Mouse (Mus musculus): Measurements from ENCODE around the gene Gm19345.

The Gm19345 gene

DNA sequence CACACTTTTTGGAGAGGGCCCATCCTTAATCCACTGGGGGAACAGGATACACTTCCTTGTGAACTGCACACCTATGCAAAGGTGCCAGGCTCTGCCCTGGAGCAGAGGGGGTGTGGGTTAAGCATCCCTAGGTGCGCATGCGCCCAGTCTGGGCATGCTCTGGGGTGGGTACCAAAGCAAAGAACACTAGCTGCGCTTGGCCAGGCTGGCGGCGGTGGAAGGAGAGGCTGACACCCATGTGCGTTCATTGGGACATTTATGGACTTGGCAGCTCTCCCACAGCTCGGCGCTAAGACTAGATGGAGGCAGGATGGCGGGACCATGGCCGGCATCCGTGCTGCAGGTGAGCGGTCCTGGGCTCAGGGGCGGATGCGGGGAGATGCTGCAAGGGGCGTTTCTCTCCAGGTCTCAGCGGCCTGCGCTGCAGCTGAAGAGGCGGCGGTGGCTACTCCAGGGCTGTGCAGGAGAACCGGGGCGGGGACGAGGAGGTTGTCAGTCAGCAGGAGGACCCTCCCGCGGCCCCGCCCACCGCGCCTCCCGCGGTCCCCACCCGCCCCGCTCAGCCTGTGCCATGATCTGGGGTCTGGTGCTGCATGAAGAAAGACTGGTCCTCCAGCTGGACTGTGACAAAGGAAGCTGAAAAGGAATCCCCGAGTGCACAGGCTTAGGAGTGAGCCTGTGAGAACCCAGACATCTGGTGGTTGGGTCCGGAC is at the start of gene Gm19345:
Gene Gm19345 (plus strand): TSS at position 146 of the 713 bp plus-strand sequence.
- in situ Hi-C loops (cut with MboI, MseI) = no loop called here

DNA sequence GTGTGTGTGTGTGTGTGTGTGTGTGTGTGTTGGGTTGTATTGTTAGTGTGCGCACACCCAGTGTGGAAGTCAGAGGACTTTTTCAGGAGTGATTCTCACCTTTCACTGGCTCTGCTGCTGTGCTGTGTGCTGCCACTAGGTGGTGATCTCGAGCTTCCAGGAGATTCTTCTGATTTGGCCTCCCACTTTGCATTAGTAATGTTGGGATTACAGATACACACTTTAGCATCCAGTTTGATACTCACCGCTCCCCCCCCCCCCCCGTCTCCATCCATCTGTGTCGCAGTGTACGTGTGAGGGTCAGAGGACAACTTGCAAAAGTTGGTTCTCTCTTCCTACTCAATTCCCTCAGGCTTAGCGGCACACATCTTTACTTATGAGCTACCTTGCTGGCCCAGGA is 48.8 kb upstream of the Gm19345 start:
- in situ Hi-C loops (cut with MboI, MseI) = loop anchor here (5.0 kb wide), 1 partner anchor 39 kb away; no protein-coding TSS in a partner anchor

DNA sequence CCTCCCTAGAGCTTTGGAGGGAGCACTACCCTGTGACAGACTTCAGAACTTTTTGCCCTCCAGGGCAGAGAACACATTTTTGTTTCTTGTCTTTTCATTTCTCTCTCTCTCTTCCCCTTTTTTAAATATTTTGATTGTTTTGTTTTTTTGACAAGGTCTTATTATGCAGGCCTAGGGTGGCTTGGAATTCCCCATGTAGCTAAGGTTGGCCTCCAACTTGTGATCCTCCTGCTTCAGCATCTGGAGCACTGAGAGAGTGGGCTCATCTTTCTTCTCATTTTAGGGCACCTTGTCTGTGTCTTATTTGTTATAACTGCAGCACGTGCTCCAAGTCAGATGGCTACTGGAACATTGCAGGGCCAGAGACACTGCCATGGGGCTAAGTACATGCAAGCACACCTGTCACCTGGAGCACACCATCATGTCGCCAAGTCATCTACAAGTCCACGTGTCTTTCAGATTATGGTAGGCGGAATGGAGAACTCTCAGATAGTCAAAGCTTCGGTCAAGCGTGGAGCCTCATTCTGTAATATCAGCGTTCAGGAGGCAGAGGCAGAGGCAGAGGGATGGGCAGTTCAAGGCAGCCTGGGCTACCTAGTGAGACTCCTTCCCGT is 45.3 kb upstream of the Gm19345 start:
- in situ Hi-C loops (cut with MboI, MseI) = no loop called here

DNA sequence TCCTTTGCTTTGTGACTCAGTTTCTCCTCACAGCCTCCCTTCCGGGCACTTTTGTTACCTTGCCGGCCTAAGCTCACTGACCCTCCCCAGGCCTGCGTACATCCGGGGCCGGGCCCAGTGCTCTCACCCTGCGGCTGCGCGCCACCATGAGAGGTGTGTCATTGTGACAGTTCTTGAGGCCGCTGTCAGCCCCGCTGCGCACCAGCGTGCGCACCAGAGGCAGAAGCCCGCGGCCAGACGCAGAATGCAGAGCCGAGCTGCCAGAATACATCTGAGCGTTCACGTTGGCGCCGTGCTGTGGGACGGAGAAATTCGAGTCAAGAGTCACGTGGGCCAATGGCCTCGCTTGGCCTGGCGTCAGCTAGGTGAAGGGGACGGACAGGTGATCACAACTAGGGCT is 42.4 kb upstream of the Gm19345 start:
- in situ Hi-C loops (cut with MboI, MseI) = no loop called here

DNA sequence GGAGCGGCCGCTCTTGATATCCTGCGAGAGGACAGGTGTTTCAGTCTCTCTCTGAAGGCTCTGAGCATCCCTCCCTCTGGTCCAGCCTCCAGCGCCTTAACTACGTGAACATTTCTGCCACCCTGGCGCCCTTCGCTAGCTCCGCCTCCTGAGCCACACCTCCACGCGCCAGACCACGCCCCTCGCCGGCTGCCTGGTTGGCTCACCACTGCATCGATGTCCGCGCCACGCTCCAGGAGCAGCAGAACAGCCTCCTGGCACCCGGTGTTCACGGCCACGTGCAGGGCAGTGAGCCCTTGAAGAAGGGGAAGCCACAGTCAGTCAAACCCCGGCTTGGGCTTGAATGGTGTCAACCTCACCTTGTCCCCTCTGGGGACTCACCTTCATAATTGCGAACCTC is 40.7 kb upstream of the Gm19345 start:
- in situ Hi-C loops (cut with MboI, MseI) = no loop called here

DNA sequence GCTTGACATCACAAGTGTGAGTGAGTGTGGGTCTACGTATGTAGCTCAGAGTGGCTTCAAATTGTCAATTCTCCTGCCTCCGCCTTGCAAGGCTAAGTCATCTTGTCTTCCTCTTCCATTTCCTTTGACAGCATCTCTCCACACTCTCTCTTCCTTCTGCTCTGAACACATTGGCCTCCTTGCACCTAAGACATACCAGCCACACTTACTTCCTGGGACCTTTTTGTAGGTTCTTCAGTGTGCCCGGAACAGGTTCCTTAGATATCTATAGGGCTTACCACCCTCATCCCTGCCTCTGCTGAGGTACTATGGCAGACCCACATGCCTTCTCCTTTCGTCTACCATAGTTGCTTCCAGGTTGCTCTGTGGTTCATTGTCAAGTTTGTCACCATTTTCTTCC is 38.6 kb upstream of the Gm19345 start:
- in situ Hi-C loops (cut with MboI, MseI) = no loop called here

DNA sequence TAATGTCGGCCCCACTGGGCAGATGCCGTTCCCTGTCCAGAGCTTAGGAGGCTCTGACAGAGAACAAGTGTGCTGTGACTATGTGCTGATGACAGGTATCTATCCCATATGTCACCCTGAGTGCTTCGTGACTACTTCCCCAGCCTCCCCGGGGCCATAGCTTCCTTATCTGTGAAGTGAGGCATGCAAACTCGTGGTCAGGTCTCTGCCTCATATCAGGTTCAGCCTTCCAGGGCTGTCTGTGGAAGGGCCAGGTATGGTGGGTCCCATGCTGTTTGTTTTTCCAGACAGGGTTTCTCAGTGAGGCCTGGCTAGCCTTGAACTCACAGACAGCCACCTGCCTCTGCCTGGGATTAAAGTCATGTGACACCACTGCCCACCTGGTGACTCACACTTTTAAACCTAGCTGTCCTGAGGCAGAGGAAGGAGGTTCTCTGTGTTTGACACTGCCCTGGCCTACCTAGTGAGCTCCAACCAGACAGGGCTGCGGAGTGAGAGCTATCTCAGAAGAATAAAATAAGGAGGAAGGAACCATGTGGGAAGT is 38.2 kb upstream of the Gm19345 start:
- in situ Hi-C loops (cut with MboI, MseI) = no loop called here

DNA sequence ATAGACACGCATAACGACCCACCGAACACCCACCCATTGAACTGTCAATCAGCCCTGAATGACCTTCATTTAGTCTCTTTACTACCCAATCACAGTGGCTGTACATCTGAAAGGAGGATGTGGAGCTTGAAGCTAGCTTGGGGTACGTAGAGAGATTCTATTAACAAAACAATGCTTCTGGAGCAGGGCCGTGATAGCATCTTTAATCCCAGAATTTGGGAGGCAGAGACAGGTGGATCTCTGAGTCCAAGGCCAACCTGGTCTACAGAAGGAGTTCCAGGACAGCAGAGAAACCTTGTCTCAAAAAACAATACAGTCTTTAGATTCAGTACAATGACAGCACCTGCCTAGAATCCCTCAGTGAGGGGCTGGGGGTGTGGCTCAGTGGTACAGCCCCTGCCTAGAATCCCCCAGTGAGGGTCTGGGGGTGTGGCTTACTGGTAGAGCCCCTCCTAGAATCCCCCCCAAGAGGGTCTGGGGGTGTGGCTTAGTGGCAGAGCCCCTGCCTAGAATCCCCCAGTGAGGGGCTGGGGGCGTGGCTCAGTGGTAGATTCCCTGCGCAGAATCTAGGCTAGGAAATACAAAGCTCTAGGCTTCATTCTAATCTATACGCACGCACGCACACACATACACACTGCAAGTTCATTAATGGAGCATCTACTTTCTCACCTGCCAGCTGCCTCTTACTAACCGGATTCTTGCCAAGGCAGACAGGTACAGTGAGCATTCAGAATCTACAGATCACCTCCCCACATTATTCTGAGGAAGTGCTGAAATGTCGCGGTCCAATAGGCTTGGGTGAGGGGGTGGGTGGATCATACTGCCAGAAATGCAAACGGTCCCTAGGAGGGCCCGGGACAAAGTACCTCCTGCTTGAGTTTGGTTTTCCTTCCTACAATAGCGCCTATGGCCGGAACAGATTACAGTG is 36.2 kb upstream of the Gm19345 start:
- in situ Hi-C loops (cut with MboI, MseI) = loop anchor here in 1 of 2 experiments (5.0 kb wide), 1 partner anchor 122 kb away; no protein-coding TSS in a partner anchor

DNA sequence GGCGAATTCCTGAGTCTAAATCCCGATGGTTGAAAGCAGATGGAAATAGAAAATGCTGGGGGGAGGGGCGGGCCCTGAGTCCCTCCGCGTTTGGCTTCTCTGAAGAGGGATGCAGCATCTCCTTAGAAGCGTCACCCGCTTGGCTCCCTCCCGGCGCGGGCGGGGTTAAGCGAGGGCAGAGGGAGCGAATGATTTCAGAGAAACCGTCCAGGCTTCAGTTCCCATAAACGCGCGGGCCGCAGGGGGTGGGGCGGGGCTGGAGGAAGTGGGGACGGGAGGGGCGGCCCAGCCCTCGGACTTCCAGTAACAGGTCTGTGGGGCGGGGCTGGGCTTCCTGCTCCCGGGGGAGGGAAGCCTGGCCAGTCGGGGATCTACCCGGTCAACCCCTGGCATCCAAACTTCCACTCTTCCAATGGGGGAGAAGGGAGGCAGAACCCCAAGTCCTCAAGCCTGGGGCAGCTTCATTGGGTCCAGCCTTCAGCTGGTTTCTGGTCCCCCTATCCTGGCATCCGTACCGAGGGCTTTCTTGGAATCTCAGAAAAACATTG is 35.5 kb upstream of the Gm19345 start:
- in situ Hi-C loops (cut with MboI, MseI) = loop anchor here in 1 of 2 experiments (5.0 kb wide), 1 partner anchor 121 kb away; no protein-coding TSS in a partner anchor

DNA sequence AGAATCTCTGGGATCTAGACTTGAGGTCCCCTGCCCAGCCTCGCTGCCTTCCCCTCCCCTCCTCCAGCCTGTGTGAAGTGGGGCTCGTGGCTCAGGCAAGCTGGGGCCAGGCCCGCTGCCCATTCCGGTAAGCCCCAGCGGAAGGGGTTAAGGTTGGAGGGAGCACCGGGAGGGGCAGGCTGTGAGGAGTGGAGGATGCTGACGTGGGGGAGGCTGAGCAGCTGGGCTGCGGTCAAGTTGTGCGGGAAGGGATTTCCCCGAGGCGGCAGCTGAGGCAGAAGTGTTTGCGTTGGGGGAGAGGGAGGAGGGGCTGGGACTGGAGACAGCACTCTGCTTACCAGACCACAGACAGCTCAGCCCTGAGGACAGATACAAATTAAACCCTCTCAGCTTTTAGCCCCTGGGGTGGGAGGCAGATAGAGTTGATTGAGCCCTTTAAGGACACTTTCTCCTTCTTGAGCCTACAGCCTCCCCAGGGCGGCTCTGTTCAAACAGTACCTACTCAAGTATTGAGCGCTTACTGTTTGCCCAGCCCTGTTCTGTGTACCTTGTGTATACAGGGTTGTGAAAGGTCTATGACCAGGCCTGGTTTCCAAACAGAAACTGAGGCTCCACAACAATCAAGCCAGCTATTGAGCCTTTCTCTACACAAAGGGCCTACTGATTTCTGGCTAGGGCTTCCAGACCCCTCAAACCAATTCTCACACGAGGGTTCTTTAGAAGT is 34.3 kb upstream of the Gm19345 start:
- in situ Hi-C loops (cut with MboI, MseI) = loop anchor here in 1 of 2 experiments (5.0 kb wide), 1 partner anchor 120 kb away; no protein-coding TSS in a partner anchor

DNA sequence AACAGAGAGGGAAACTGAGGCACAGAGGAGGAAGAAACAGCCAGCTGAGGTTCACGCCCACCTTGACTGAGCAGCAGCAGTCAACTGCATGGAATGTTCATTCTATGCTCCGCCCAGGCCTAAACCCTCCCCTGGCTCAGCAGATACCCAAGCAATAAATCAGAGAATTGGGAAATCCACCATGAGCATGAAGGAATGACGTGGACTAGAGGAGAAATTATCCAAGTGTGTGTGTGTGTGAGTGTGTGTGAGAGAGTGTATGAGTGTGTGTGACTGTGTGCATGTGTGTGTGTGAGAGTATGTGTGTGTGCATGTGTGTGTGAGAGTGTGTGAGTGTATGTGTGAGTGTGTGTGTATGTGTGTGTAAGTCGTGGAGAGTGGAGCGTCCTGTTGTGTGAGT is 33.4 kb upstream of the Gm19345 start:
- in situ Hi-C loops (cut with MboI, MseI) = loop anchor here in 1 of 2 experiments (5.0 kb wide), 1 partner anchor 119 kb away; no protein-coding TSS in a partner anchor

DNA sequence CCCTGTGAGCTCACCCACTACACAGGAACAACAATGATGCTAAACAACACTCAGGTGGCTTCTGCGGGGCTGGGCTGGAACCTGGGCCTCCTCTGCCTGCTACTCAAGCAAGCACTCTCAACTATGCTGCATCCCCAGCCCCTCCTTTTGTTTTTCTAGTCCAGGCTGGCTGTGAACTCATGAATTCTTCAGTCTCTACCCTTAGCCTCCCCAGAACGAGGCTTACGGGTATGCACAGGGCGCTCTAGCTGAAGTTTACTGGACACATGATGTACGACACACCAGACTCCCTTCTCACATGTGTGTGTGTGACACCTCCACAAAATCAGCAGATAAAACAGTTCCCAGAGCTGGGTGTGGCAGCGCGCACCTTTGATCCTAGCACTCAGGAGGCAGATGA is 32.9 kb upstream of the Gm19345 start:
- in situ Hi-C loops (cut with MboI, MseI) = loop anchor here in 1 of 2 experiments (5.0 kb wide), 1 partner anchor 118 kb away; no protein-coding TSS in a partner anchor

DNA sequence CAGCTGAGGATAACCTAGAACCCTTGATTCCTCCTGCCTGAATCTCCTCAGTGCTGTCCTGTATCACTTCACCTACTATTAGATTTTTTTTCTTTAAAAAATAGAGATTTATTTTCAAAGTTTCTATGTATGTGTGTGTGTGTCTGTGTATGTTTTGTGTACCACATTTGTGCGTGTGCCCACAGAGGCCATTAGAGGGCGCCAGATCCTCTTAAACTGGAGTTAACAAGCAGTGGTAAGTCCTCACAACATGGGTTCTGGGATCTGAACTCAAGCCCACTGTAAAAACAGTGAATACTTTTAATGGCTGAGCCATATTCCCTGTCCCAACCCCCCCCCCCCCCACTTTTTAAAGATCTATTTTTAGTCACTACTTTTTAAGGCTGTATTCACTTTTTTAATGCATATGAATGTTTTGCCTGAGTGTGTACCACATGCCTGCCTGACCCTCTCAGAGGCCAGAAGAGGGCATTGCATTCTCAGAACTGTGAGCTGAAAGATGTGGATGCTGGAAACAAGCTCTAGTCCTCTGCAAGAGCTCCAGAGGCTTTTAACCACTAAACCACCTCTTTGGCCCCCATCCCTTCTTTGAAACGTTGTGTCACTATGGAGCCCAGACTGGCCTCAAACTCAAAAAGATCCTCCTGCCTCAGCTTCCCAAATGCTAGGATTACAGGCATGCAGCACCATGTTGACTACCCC is 31.3 kb upstream of the Gm19345 start:
- in situ Hi-C loops (cut with MboI, MseI) = no loop called here

DNA sequence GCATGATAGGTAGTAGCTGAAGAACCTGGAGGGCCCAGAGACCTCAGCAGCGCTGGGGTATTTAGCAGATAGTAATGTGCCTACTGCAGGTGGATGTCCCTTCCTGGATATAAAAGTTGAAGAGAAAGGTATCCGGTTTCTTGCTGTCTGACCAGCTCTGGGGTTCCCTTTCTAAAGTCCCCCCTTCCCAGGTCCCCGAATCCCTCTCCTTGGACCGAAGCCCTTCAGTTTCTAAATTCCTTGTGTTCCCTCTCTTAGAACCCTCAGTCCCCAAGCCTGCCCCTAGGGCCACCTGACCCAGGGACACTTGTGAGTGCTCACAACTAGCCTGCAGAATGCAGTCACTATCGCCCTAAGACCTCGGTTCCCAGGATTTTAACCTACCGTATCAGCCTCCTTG is 30.2 kb upstream of the Gm19345 start:
- in situ Hi-C loops (cut with MboI, MseI) = no loop called here

DNA sequence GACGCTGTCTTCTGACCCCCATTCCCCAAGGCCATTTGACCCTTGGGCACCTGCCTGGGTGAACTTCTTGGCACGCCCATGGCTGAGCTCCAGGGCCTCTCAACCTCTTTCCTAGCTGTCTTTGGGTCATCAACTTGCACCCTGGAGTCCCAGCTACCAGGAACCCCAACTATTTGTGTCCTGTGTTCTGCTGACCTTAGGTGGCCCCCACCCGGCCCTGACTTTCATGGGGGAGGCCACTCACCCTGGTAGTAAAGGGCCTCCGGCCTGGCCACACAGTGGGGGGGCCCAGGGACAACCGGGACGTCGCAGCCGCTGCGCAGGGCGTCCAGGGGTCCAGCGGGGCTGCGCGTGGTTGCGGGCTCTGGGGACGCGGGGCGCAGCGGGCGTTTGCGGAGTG is 29.6 kb upstream of the Gm19345 start:
- in situ Hi-C loops (cut with MboI, MseI) = no loop called here

DNA sequence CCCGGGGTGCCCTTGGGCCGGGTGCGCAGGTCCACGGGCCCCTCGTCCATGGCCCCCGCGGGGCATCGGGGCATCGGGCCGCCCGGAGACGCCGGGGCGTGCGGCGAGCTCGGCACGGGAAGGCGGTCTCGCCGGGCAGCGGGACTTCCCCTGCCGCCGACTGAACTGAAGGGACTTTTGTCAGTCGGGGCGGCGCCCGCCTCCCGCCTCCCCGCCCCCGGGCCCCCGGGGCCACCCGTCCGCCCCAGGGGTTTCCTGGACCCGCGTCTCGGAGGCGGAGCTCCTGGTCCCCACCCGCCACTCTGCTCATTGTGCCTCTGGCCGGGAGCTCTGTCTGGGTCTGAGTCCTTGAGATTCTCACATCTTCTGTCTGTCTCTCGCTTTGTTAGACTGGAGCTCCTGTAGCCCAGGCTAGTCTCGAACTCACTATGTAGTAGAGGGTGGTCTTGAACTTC is 29.2 kb upstream of the Gm19345 start, which contains the start of gene Bcl3:
Gene Bcl3 (minus strand): TSS at position 167 of the 455 bp plus-strand sequence.
- in situ Hi-C loops (cut with MboI, MseI) = no loop called here

DNA sequence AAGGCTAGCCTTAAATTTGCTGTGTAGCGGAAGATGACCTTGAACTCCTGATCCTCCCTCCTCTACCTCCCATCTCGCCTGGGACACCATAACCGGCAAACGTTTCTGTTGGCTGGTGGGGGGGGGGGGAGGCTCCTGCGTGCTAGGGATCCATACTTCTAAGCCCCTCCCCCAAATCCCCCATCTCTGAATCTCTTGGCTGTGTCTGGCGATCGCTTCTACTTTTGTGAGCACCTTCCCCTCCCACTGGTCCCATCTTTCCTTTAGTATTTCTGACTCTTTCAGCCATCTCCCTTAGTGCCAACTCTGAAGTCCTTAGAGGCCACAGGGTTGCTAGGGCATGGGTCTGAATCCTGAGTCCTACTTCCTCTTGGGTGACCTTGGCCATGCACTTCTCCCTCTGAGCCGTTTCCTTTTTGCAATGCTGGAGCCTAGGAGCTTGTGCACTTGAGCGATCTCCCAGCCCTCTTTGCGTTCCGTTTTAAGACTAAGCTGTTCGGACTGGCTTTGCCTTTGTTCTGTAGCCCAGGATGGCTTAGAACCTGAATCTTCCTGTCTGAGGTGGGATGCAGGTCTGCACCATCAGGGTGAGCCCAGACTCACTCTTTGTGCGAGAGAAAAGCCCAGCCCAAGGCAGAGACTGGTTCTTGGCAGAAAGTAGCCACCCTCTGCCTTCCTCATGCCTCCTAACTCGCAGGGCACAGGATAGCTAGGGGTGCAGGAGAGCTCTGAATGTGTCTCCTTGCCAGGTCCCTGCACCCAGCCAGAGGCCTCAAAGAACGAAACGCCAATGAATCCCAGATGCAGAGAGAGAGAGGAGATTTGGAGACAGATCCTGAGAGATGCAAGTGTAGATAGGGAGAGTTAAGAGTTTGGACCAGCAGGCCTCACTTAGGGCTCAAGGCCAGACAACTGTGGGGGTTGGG is 28.3 kb upstream of the Gm19345 start:
- in situ Hi-C loops (cut with MboI, MseI) = no loop called here

DNA sequence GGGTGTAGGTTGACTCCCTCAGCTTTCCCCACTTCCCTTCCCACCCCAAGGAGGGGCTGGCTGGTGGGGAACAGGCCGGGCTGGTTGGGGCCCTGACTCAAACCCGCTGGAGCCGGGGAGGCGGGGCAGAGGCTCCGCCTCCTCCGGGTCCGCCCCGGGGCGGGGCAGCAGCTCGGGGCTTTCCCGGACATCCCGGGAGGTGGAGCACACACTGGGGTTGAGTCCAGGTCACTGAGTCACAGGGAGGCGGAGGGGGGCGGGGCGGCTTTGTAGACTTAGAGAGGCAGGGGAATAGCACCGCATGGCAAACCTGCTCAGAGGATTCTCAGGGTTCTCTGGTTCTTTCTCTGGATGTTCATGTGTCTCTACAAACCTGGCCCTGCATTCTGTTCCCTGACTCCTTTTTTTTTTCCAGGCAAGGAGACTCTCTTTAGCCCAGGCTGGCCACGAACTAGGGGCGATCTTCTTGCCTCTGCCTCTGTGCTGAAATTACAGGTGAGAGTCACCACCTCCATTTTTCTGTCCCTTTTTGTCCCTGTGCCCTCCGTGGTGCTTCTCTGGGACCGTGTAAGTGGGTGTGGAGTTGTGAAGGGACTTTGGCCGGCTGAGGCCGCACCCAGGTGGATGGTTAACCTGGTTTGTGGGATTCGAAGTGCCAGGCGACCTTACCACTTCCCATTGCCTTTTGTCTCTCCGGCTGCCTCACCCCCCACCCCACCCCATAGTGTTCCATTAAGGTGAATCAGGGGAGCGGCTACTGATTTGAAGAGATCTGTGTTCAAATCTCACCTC is 27.4 kb upstream of the Gm19345 start:
- in situ Hi-C loops (cut with MboI, MseI) = no loop called here
